Mouse (Mus musculus) cerebellum, adult 2 months (tissue): ENCODE measurements around the gene Ifi27l2a. TPM values are rescaled to one million over a fixed set of nuclear protein-coding genes. Genes with fewer than 3 reads are reported as not detected.
"Not testable (repeated sequence)": the region's sequence is repeated elsewhere in the genome, so short reads cannot be mapped to it uniquely, and the experiment has no call there.

Experiments used
- DNase-seq, 2 experiments: peaks; one replicate each; pipeline ENCODE4 v3.0.0; 2021
- H3K27ac ChIP-seq: fragments of 200-500 bp; 2 replicates; pipeline ENCODE4 v1.5.1; 2012; ENCODE audit warnings: low read length, control low read depth, inconsistent platforms; ENCODE audit not compliant: insufficient read depth
- H3K27me3 ChIP-seq: fragments of 200-500 bp; 2 replicates; pipeline ENCODE4 v1.6.1; 2012; ENCODE audit warnings: inconsistent platforms, mild to moderate bottlenecking, low read length, moderate library complexity; ENCODE audit not compliant: control insufficient read depth, insufficient read depth
- H3K4me1 ChIP-seq: fragments of 200-500 bp; 2 replicates; pipeline ENCODE4 v1.6.1; 2011; ENCODE audit warnings: low read length; ENCODE audit not compliant: control insufficient read depth, insufficient read depth
- H3K4me3 ChIP-seq: fragments of 200-500 bp; replicated peaks from 2 replicates; pipeline ENCODE3; 2011; ENCODE audit warnings: mild to moderate bottlenecking, low read depth, low read length, control low read depth; ENCODE audit not compliant: insufficient read depth
- CTCF ChIP-seq: fragments of 200-500 bp; IDR thresholded peaks from 2 replicates; pipeline ENCODE4 v1.5.1; 2011; ENCODE audit warnings: low read depth, mild to moderate bottlenecking, control low read depth, low read length, moderate library complexity, borderline replicate concordance; ENCODE audit not compliant: insufficient read depth
- POLR2A ChIP-seq: fragments of 200-500 bp; IDR thresholded peaks from 2 replicates; pipeline ENCODE4 v1.6.1; 2011; ENCODE audit warnings: low read length, control low read depth, borderline replicate concordance; ENCODE audit not compliant: insufficient read depth
- WGBS: fragments of 180-500 bp; shearing (Covaris S2); methylation state at CpG from one replicate; pipeline ENCODE4 v1.1.7; 2018; 5-methylcytosine and 5-hydroxymethylcytosine counted together
- polyA plus RNA-seq: library from polyadenylated mRNA; depleted of rRNA; stranded (reverse); fragments of >200 nt; gene quantifications from 2 replicates; pipeline ENCODE4 v1.2.3, GENCODE M21; 2012

The Ifi27l2a gene
- polyA plus RNA-seq, 1 experiment: 8.7 TPM

GRCm38 (mm10) chr12:103481671-103482070 is 38.2 kb upstream of the Ifi27l2a start:
- Histone ChIP-seq H3K27me3 (no peaks in the 10 kb centered on the region), H3K4me3 (no peak overlapping the region), H3K27ac (no peak overlapping the region), H3K4me1 (peaks cover 9% of the 10 kb centered on the region)
- TF ChIP-seq CTCF: no peak
- no peak for TF ChIP-seq POLR2A
- no peak for DNase-seq
- 77% methylated on average over 5 of the region's 5 CpGs for WGBS

DNA sequence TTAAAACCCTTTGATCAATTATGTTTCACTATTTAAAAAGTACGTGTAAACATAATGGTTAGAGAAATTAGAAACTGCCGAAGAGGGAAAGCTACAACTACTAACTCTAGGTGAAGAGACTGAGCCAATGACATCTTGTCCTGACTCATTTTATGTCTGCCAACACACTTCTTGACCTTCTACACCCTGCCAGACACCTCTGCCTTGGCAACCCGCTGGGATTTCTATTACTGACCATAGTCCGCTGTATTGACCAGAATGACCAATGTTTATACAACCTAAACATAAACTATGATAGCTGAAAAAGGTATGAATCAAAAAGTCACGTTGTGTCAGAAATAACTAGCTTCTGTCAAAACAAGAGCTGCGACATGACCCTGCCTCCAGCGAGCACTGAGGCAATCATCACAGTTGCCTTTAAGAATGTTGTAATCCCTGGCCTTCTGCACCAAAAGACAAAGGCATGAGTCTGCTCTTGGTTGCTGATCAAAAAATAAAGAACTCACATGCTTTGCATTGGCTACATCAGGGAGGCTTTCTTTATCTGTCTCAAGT is 34.1 kb upstream of the Ifi27l2a start:
- Histone ChIP-seq H3K4me1 (no peaks in the 10 kb centered on the region), H3K27ac (no peak overlapping the region), H3K4me3 (no peak overlapping the region), H3K27me3 (no peaks in the 10 kb centered on the region)
- WGBS: 77% methylated on average over 7 of the region's 7 CpGs
- TF ChIP-seq CTCF (no peak), POLR2A (no peak)
- no peak for DNase-seq

- 89% methylated on average over 1 of the region's 1 CpGs for WGBS
- TF ChIP-seq CTCF (no peak), POLR2A (no peak)
- H3K4me3 ChIP-seq: no peak overlapping the region
- no peaks in the 10 kb centered on the region for H3K27me3 ChIP-seq
- H3K27ac ChIP-seq: no peak overlapping the region
- no peak for DNase-seq
- no peaks in the 10 kb centered on the region for H3K4me1 ChIP-seq
Measured at GRCm38 (mm10) chr12:103476779-103477389, 33.4 kb upstream of the Ifi27l2a start.

DNA sequence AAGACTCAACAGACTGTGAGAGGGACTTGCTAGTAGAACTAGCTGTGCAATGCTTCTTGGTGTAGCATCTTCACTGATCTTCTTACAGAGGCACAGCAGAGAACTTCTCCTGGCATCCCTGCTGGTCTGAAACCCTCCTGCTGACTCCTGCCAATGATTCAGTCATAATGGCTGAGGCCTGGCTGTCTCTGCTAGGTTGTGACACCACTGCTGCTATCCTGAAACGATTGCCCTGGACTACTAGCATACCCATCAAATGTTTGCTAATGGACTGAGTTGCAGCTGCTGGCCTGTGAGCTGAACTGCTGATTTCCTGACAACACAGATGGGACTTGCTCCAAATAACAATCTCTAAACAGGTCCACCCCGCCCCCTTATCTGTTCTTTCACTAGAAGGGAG is 31.0 kb upstream of the Ifi27l2a start:
- TF ChIP-seq POLR2A: no peak
- TF ChIP-seq CTCF: no peak
- H3K4me3 ChIP-seq: no peak overlapping the region
- no peaks in the 10 kb centered on the region for H3K4me1 ChIP-seq
- no peaks in the 10 kb centered on the region for H3K27me3 ChIP-seq
- no peak overlapping the region for H3K27ac ChIP-seq
- WGBS: 43% methylated on average over 2 of the region's 2 CpGs
- no peak for DNase-seq

GRCm38 (mm10) chr12:103457140-103457539 is 13.7 kb upstream of the Ifi27l2a start, which contains the start of gene Ifi27l2b:
Gene Ifi27l2b (minus strand): TSS chr12:103457223.
- DNase-seq: no peak
- TF ChIP-seq POLR2A (no peak), CTCF (no peak)

GRCm38 (mm10) chr12:103456727-103457126 is 13.2 kb upstream of the Ifi27l2a start:
- WGBS: no CpG with 5 or more reads among the region's 1 CpGs
- H3K27me3 ChIP-seq, DNase-seq, H3K4me3 ChIP-seq, H3K4me1 ChIP-seq, H3K27ac ChIP-seq: not testable (repeated sequence)

More at GRCm38 (mm10) chr12:103457140-103457539, 13.7 kb upstream of the Ifi27l2a start, which contains the start of gene Ifi27l2b:
- H3K27me3 ChIP-seq: no peaks in the 10 kb centered on the region; the same call in 1 of the 2 replicates
- no peak within 1 kb of the TSS for H3K4me3 ChIP-seq
- H3K4me1 ChIP-seq: no peaks in the 10 kb centered on the region; the same call in 1 of the 2 replicates
- H3K27ac ChIP-seq: no peak within 1 kb of the TSS
- 73% methylated on average over 3 of the region's 3 CpGs for WGBS

GRCm38 (mm10) chr12:103453361-103453760 is 9.9 kb upstream of the Ifi27l2a start:
- Histone ChIP-seq H3K27me3 (no peaks in the 10 kb centered on the region; the same call in 1 of the 2 replicates), H3K4me1 (no peaks in the 10 kb centered on the region; the same call in 1 of the 2 replicates), H3K27ac (no peak overlapping the region), H3K4me3 (no peak overlapping the region)
- DNase-seq: no peak
- TF ChIP-seq POLR2A: no peak
- no peak for TF ChIP-seq CTCF

- WGBS: 82% methylated on average over 3 of the region's 3 CpGs
- TF ChIP-seq POLR2A: no peak
- Histone ChIP-seq H3K4me3 (no peak overlapping the region), H3K27me3 (no peaks in the 10 kb centered on the region), H3K4me1 (no peaks in the 10 kb centered on the region), H3K27ac (no peak overlapping the region)
- DNase-seq: no peak
Measured at GRCm38 (mm10) chr12:103445060-103445459, 1.6 kb upstream of the Ifi27l2a start.

DNA sequence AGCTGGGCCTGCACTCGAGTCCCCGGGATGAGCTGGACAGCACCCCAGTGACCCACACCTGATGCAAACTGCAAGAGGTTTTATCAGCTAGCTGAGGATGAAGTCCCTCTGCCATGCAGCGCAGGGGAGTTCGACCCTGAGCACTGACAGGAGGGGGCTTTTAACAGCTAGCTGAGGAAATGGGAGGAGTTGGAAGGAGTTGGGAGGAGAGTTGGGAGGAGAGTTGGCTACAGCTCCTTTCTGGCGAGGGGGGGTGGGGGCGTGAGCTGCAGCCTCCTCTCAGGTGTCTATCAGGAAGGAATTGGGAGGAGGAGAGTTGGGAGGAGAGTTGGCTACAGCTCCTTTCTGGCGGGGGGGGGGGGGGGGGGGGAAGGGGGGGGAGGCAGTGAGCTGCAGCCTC is 781 bp upstream of the Ifi27l2a start:
- H3K4me3 ChIP-seq, DNase-seq, H3K4me1 ChIP-seq, H3K27me3 ChIP-seq, H3K27ac ChIP-seq: not testable (repeated sequence)
- WGBS: 38% methylated on average over 7 of the region's 7 CpGs
